Mouse (Mus musculus) kidney, adult 2 months (tissue): ENCODE results near the gene Ankfn1. TPM values are rescaled to one million over a fixed set of nuclear protein-coding genes. Genes with fewer than 3 reads are reported as not detected.

Source experiments
- DNase-seq: peaks from one replicate; pipeline ENCODE4 v3.0.0; 2021
- H3K27ac ChIP-seq: fragments of 200-500 bp; 2 replicates; pipeline ENCODE4 v1.5.1; 2012; ENCODE audit warnings: low read depth, low read length, control low read depth, inconsistent platforms; ENCODE audit not compliant: insufficient read depth
- H3K27me3 ChIP-seq: fragments of 200-500 bp; replicated peaks from 2 replicates; pipeline ENCODE4 v1.6.1; 2012; ENCODE audit warnings: mild to moderate bottlenecking, moderate library complexity, low read length, inconsistent platforms; ENCODE audit not compliant: control insufficient read depth, insufficient read depth
- H3K36me3 ChIP-seq: fragments of 200-500 bp; 2 replicates; pipeline ENCODE4 v1.6.1; 2012; ENCODE audit warnings: mild to moderate bottlenecking, moderate library complexity, low read length, inconsistent platforms; ENCODE audit not compliant: control insufficient read depth, insufficient read depth
- H3K4me1 ChIP-seq: fragments of 200-500 bp; 2 replicates; pipeline ENCODE4 v1.6.1; 2011; ENCODE audit warnings: low read length; ENCODE audit not compliant: control insufficient read depth, insufficient read depth
- H3K4me3 ChIP-seq: fragments of 200-500 bp; 2 replicates; pipeline ENCODE4 v1.5.1; 2011; ENCODE audit warnings: mild to moderate bottlenecking, low read depth, low read length, control low read depth; ENCODE audit not compliant: insufficient read depth
- CTCF ChIP-seq: fragments of 200-500 bp; conservative IDR thresholded peaks from 2 replicates; pipeline ENCODE4 v1.5.1; 2011; ENCODE audit warnings: low read depth, mild to moderate bottlenecking, control low read depth, low read length, moderate library complexity, mixed read lengths; ENCODE audit not compliant: insufficient read depth, insufficient read length
- POLR2A ChIP-seq: fragments of 200-500 bp; IDR thresholded peaks from one replicate; pipeline ENCODE4 v1.6.1; 2011; ENCODE audit warnings: low read depth, low read length, control low read depth
- WGBS: fragments of 180-500 bp; shearing (Covaris S2); methylation state at CpG from one replicate; pipeline ENCODE4 v1.1.7; 2018; 5-methylcytosine and 5-hydroxymethylcytosine counted together
- polyA plus RNA-seq: library from polyadenylated mRNA; depleted of rRNA; stranded (reverse); fragments of >200 nt; gene quantifications from 2 replicates; pipeline ENCODE4 v1.2.3, GENCODE M21; 2012

Gene Ankfn1
- polyA plus RNA-seq, 1 experiment = 0.03 TPM

GRCm38 (mm10) chr11:89720847-89721246 is 56.6 kb downstream of the Ankfn1 start:
- H3K4me3 ChIP-seq = no peak overlapping the region
- no peaks in the 10 kb centered on the region for H3K27me3 ChIP-seq
- H3K4me1 ChIP-seq = no peaks in the 10 kb centered on the region
- WGBS = 16% methylated on average over 5 of the region's 5 CpGs
- no peak overlapping the region for H3K27ac ChIP-seq
- no peaks in the 10 kb centered on the region for H3K36me3 ChIP-seq
- peak; percentile 85 for TF ChIP-seq CTCF
- no peak for TF ChIP-seq POLR2A
- DNase-seq = peak; percentile 62

DNA sequence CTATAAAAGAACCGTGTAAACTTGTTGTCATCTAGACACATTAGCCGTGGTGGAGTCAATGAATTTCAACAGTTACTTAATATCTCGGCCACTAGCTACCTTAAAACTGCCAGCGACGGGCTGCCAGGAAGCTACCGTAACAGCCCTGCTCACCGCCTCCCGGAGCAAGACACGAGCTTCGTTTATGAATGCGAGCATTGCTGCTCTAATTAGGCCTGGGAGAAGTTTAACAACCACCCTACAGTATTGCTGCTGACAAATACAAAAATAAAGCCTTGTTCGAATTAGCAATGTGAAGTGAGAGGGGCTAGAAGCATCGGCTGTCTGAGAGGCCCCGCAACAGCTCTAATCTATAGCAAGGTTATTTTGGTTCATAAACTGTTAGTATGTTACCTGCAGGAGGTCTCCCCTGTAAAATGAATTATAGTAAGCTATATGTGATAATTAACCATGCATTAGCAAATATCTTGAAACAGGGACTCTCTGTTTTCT is 58.9 kb downstream of the Ankfn1 start:
- Histone ChIP-seq H3K27me3 (no peaks in the 10 kb centered on the region), H3K36me3 (no peaks in the 10 kb centered on the region), H3K27ac (no peak overlapping the region), H3K4me3 (no peak overlapping the region), H3K4me1 (no peaks in the 10 kb centered on the region)
- TF ChIP-seq POLR2A (no peak), CTCF (no peak)
- WGBS = 73% methylated on average over 14 of the region's 14 CpGs
- no peak for DNase-seq

GRCm38 (mm10) chr11:89716351-89716750 is 61.1 kb downstream of the Ankfn1 start:
- Histone ChIP-seq H3K27ac (no peak overlapping the region), H3K27me3 (no peaks in the 10 kb centered on the region), H3K4me1 (no peaks in the 10 kb centered on the region), H3K4me3 (no peak overlapping the region), H3K36me3 (no peaks in the 10 kb centered on the region)
- TF ChIP-seq POLR2A (no peak), CTCF (no peak)
- DNase-seq = no peak
- WGBS = 88% methylated on average over 7 of the region's 7 CpGs

DNA sequence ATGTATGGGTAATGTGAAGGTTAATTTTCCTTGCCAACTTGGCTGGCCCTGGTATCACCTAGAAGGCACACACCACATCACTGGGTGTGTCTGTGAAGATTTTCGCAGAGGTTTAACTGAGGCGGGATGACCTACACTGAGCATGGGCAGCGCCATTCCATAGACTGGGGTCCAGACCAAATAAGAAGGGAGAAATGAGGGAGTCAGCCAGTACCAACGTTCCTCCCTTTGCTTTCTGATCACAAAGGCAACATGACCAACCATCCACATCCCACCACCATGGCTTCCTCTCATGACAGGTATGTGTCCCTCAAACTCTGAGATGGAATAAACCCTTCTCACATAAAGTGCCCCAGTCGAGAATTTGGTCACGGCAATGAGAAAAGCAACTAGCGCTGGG is 68.9 kb downstream of the Ankfn1 start:
- no peak for DNase-seq
- 91% methylated on average over 7 of the region's 7 CpGs for WGBS
- Histone ChIP-seq H3K27me3 (no peaks in the 10 kb centered on the region), H3K4me1 (no peaks in the 10 kb centered on the region), H3K36me3 (no peaks in the 10 kb centered on the region), H3K27ac (no peak overlapping the region), H3K4me3 (no peak overlapping the region)
- TF ChIP-seq POLR2A (no peak), CTCF (no peak)

DNA sequence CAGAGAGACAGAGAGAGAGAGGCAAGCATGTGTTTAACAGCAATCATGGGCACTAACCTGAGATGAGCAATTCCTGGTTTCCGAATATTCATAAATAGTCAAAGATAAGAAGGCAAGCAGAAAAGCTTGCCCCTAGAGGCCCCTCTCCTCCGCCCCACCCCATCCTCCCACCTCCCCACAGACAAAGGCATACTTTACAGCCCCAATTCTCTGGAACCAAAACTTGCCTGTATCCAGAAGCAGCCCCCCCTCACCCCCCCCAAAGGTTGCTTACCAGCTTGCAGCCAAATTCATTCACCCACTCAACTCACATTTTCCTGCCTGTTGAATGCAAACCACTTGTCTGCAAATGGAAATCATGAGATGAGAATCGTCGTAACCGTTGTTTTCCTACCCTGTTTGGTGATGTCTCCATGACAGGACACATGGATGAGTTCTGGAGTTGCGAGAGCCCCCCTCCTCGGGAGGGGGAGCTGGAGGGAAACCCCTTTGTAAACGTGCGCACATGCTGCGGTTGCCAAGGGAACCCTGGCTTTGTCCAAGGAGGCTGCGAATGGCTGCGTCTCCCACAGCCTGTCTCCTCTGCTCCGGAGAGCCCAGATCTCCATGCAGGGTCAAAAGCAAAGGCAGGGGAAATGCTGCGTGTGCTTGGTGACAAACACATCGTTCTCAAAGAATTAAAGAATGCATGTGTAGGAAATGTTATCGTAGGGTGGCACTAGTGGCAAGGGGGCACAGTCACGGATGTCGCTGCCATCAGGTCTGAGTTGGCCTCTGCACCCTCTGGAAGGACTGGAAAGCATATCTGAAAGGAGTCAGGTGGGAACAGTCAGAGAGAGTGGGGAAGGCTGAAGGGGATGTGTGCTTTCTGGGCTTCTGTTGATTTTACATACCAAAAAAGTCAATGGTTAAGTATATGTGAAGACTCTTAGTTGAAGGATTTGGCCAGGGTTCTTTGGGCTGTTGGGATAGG is 80.7 kb downstream of the Ankfn1 start:
- Histone ChIP-seq H3K27ac (no peak overlapping the region), H3K27me3 (no peaks in the 10 kb centered on the region), H3K4me1 (no peaks in the 10 kb centered on the region), H3K36me3 (no peaks in the 10 kb centered on the region), H3K4me3 (no peak overlapping the region)
- DNase-seq = no peak
- TF ChIP-seq POLR2A = no peak
- TF ChIP-seq CTCF = no peak
- WGBS = 47% methylated on average over 18 of the region's 18 CpGs

- WGBS = 82% methylated on average over 4 of the region's 4 CpGs
- Histone ChIP-seq H3K4me3 (no peak overlapping the region), H3K27ac (no peak overlapping the region), H3K27me3 (no peaks in the 10 kb centered on the region), H3K4me1 (no peaks in the 10 kb centered on the region), H3K36me3 (no peaks in the 10 kb centered on the region)
- DNase-seq = no peak
- TF ChIP-seq CTCF (no peak), POLR2A (no peak)
Observed at GRCm38 (mm10) chr11:89693686-89694085, 83.8 kb downstream of the Ankfn1 start.

- no peaks in the 10 kb centered on the region for H3K4me1 ChIP-seq
- H3K27me3 ChIP-seq = no peaks in the 10 kb centered on the region; the same call in 1 of the 2 replicates
- H3K27ac ChIP-seq = no peak overlapping the region
- no peaks in the 10 kb centered on the region for H3K36me3 ChIP-seq
- TF ChIP-seq POLR2A = no peak
- no peak for DNase-seq
- 36% methylated on average over 2 of the region's 2 CpGs for WGBS
- H3K4me3 ChIP-seq = no peak overlapping the region
Observed at GRCm38 (mm10) chr11:89676922-89677321, 100.5 kb downstream of the Ankfn1 start.
